Mouse (Mus musculus) midbrain, postnatal 0 days (tissue): ENCODE measurements at regions not wholly inside any gene's neighbourhood (a gene's known extent, or its start where the extent isn't known, plus 50 kb on each side); places are given as distances from the start of the nearest gene placed in this dataset.
A peak's percentile ranks its signal among the peaks of the same experiment; 100 is the strongest.

Experiments
- ATAC-seq: fragments of 200-750 bp; cut with Nextera tagmentation; 2 replicates; pipeline ENCODE4 v1.8.0; 2017; ENCODE audit warnings: moderate number of reproducible peaks, mild to moderate bottlenecking, moderate TSS enrichment, moderate library complexity; ENCODE audit not compliant: low FRiP score
- DNase-seq: peaks from one replicate; pipeline ENCODE4 v3.0.0-alpha.2; 2015; ENCODE audit warnings: low spot score
- H3K27ac ChIP-seq: fragments of 300-500 bp; sonication (generic); 2 replicates; pipeline ENCODE4 v1.5.1; 2014; ENCODE audit warnings: low read depth, mild to moderate bottlenecking, low read length, mixed read lengths
- H3K27me3 ChIP-seq: fragments of 300-500 bp; sonication (generic); 2 replicates; pipeline ENCODE4 v1.6.1; 2014; ENCODE audit warnings: low read length, control low read depth, mixed read lengths; ENCODE audit not compliant: insufficient read depth
- H3K36me3 ChIP-seq: fragments of 300-500 bp; sonication (generic); 2 replicates; pipeline ENCODE4 v1.6.1; 2014; ENCODE audit warnings: low read length, control low read depth, mixed read lengths; ENCODE audit not compliant: insufficient read depth
- H3K4me1 ChIP-seq: fragments of 300-500 bp; sonication (generic); 2 replicates; pipeline ENCODE4 v1.6.1; 2014; ENCODE audit warnings: mild to moderate bottlenecking, control low read depth, antibody characterized with exemption, low read length, mixed read lengths; ENCODE audit not compliant: insufficient read depth
- H3K4me2 ChIP-seq: fragments of 300-500 bp; sonication (generic); 2 replicates; pipeline ENCODE4 v1.6.1; 2014; ENCODE audit warnings: low read depth, mild to moderate bottlenecking, low read length, mixed read lengths; ENCODE audit not compliant: poor library complexity, severe bottlenecking
- H3K4me3 ChIP-seq: fragments of 300-500 bp; sonication (generic); 2 replicates; pipeline ENCODE4 v1.5.1; 2014; ENCODE audit warnings: low read depth, mild to moderate bottlenecking, low read length, moderate library complexity
- H3K9ac ChIP-seq: fragments of 300-500 bp; sonication (generic); replicated peaks from 2 replicates; pipeline ENCODE4 v1.6.1; 2014; ENCODE audit warnings: mild to moderate bottlenecking, low read length, moderate library complexity, mixed read lengths; ENCODE audit not compliant: poor library complexity, severe bottlenecking
- H3K9me3 ChIP-seq: fragments of 300-500 bp; sonication (generic); 2 replicates; pipeline ENCODE4 v1.6.1; 2016; ENCODE audit warnings: low read length, control low read depth
- CTCF ChIP-seq: IDR thresholded peaks from 2 replicates; pipeline ENCODE4 v1.5.1; 2016; ENCODE audit warnings: antibody characterized with exemption, mild to moderate bottlenecking
- WGBS: fragments of 180-500 bp; shearing (Covaris S2); extraction: QIAGEN DNeasy Blood & Tissue Kit; methylation state at CpG from one replicate; pipeline ENCODE4 v1.1.7; 2014; 5-methylcytosine and 5-hydroxymethylcytosine counted together

GRCm38 (mm10) chr8:100475950-100476349, 1059.7 kb upstream of the Cdh8 start:
- Histone ChIP-seq H3K4me2 (no peak overlapping the region), H3K36me3 (no peaks in the 10 kb centered on the region), H3K4me1 (no peaks in the 10 kb centered on the region), H3K4me3 (no peak overlapping the region), H3K27ac (no peak overlapping the region), H3K9me3 (no peaks in the 10 kb centered on the region), H3K27me3 (no peaks in the 10 kb centered on the region), H3K9ac (no peak overlapping the region)
- TF ChIP-seq CTCF = no peak
- WGBS = 60% methylated on average over 4 of the region's 4 CpGs
- DNase-seq = no peak
- ATAC-seq = no peak

- TF ChIP-seq CTCF = no peak
- no peaks in the 10 kb centered on the region for H3K27me3 ChIP-seq
- no peaks in the 10 kb centered on the region for H3K36me3 ChIP-seq
- ATAC-seq = no peak
- WGBS = 55% methylated on average over 2 of the region's 2 CpGs
- H3K4me2 ChIP-seq = no peak overlapping the region
- no peak overlapping the region for H3K9ac ChIP-seq
- no peaks in the 10 kb centered on the region for H3K9me3 ChIP-seq
- peak; percentile 9 for DNase-seq
- H3K4me1 ChIP-seq = no peaks in the 10 kb centered on the region
- no peak overlapping the region for H3K4me3 ChIP-seq
- no peak overlapping the region for H3K27ac ChIP-seq
Observed at GRCm38 (mm10) chr8:100451231-100451630, 1035.0 kb upstream of the Cdh8 start.

GRCm38 (mm10) chr8:100450380-100450936, 1034.2 kb upstream of the Cdh8 start:
- Histone ChIP-seq H3K4me2 (no peak overlapping the region), H3K9me3 (no peaks in the 10 kb centered on the region), H3K4me3 (no peak overlapping the region), H3K27ac (no peak overlapping the region), H3K36me3 (no peaks in the 10 kb centered on the region), H3K4me1 (no peaks in the 10 kb centered on the region), H3K9ac (no peak overlapping the region), H3K27me3 (no peaks in the 10 kb centered on the region)
- DNase-seq = peak; percentile 26
- ATAC-seq = peak; percentile 65; the same call in 1 of the 2 replicates
- TF ChIP-seq CTCF = no peak

- ATAC-seq = no peak
Observed at GRCm38 (mm10) chr8:100446677-100447350, 1030.5 kb upstream of the Cdh8 start.

More at GRCm38 (mm10) chr8:100446677-100447350, 1030.5 kb upstream of the Cdh8 start:
- Histone ChIP-seq H3K27ac (no peak overlapping the region), H3K4me2 (no peak overlapping the region), H3K36me3 (no peaks in the 10 kb centered on the region), H3K4me1 (no peaks in the 10 kb centered on the region), H3K27me3 (no peaks in the 10 kb centered on the region), H3K9me3 (no peaks in the 10 kb centered on the region), H3K4me3 (no peak overlapping the region), H3K9ac (no peak overlapping the region)
- peak; percentile 61 for DNase-seq
- no peak for TF ChIP-seq CTCF
- 53% methylated on average over 2 of the region's 2 CpGs for WGBS
